Mouse (Mus musculus) myocyte (in vitro differentiated cells): ENCODE data around the gene Loxl4.

Experiments used
- MYOD1 ChIP-seq, 3 experiments: IDR thresholded peaks; one replicate each; pipeline ENCODE4 v1.6.1; 2011; ENCODE audit warnings: control low read depth in 2 of 3, low read depth in 2 of 3, mild to moderate bottlenecking in 2 of 3, moderate library complexity in 1 of 3; ENCODE audit not compliant: insufficient read length in 2 of 3, control insufficient read depth in 1 of 3
- POLR2A ChIP-seq: IDR thresholded peaks from one replicate; pipeline ENCODE4 v1.6.1; 2011; ENCODE audit warnings: low read depth, mild to moderate bottlenecking, control low read depth, moderate library complexity; ENCODE audit not compliant: insufficient read length
- POLR2AphosphoS2 ChIP-seq: IDR thresholded peaks from one replicate; pipeline ENCODE4 v1.6.1; 2011; ENCODE audit warnings: low read depth, control low read depth; ENCODE audit not compliant: insufficient read length
- TCF12 ChIP-seq: IDR thresholded peaks from one replicate; pipeline ENCODE4 v1.6.1; 2011; ENCODE audit warnings: mild to moderate bottlenecking, control low read depth; ENCODE audit not compliant: poor library complexity, insufficient read depth, severe bottlenecking

DNA sequence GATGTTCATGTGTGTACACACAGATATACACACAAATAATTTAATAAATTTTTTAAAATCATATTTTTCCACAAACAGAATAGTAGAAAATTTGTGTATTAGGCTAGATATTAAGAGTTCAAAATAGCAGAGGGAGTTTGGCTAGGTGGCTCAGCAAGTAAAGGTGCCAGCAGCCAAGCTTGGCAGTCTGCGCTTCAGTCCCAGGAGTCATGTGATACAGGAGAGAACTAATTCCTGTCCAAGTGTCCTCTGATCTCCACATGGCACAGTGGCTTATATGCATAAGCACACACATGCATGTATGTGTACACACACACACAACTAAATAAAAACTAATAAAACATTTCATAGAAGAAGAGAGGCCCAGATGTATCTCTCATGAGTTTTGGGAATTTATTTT is 50.6 kb downstream of the Loxl4 start:
- TF ChIP-seq TCF12 (no peak), POLR2A (no peak), POLR2AphosphoS2 (no peak), MYOD1 (IDR thresholded peaks at IDR 0.05; ENCODE audit: control insufficient read depth in 1 of 3, insufficient read length in 2 of 3, low read depth in 2 of 3) (no peak)
